Mouse (Mus musculus): ENCODE results near the gene Herc6. TPM values are rescaled to one million over a fixed set of nuclear protein-coding genes. Genes with fewer than 3 reads are reported as not detected.

Gene Herc6
- total RNA-seq, 1 experiment from 2014 or later, result 29.0 TPM

- no peak for ATAC-seq (replicated peaks in 1 of 2; ENCODE audit: insufficient read depth in 1 of 2, low FRiP score in 2 of 2, low TSS enrichment in 1 of 2, low read depth in 1 of 2, poor library complexity in 2 of 2, severe bottlenecking in 2 of 2)
Observed at GRCm38 (mm10) chr6:57701686-57702085, 120.9 kb downstream of the Herc6 start.

- peak; percentile 2 to 9; a peak in 2 of 4 replicates for ATAC-seq (replicated peaks in 1 of 2; ENCODE audit: insufficient read depth in 1 of 2, low FRiP score in 2 of 2, low TSS enrichment in 1 of 2, low read depth in 1 of 2, poor library complexity in 2 of 2, severe bottlenecking in 2 of 2)
Observed at GRCm38 (mm10) chr6:57702376-57702742, 121.6 kb downstream of the Herc6 start, which contains the start of gene Lancl2. Lancl2 (plus strand) TSS chr6:57702540.

GRCm38 (mm10) chr6:57702743-57703499 is 122.1 kb downstream of the Herc6 start:
- ATAC-seq (replicated peaks in 1 of 2; ENCODE audit: insufficient read depth in 1 of 2, low FRiP score in 2 of 2, low TSS enrichment in 1 of 2, low read depth in 1 of 2, poor library complexity in 2 of 2, severe bottlenecking in 2 of 2), result peak; percentile 97 to 98

GRCm38 (mm10) chr6:57703703-57704102 is 122.9 kb downstream of the Herc6 start:
- ATAC-seq (replicated peaks in 1 of 2; ENCODE audit: insufficient read depth in 1 of 2, low FRiP score in 2 of 2, low TSS enrichment in 1 of 2, low read depth in 1 of 2, poor library complexity in 2 of 2, severe bottlenecking in 2 of 2), result no peak

- ATAC-seq (replicated peaks in 1 of 2; ENCODE audit: insufficient read depth in 1 of 2, low FRiP score in 2 of 2, low TSS enrichment in 1 of 2, low read depth in 1 of 2, poor library complexity in 2 of 2, severe bottlenecking in 2 of 2), result peak in 1 of 2 experiments; percentile 37; a peak in 1 of 4 replicates
Observed at GRCm38 (mm10) chr6:57706721-57707120, 125.9 kb downstream of the Herc6 start.

- ATAC-seq (replicated peaks in 1 of 2; ENCODE audit: insufficient read depth in 1 of 2, low FRiP score in 2 of 2, low TSS enrichment in 1 of 2, low read depth in 1 of 2, poor library complexity in 2 of 2, severe bottlenecking in 2 of 2), result peak; percentile 84 to 87
Observed at GRCm38 (mm10) chr6:57711726-57712125, 130.9 kb downstream of the Herc6 start.

Other genes with a start within 250 kb of the Herc6 start
- gene Vmn1r17, start 217.3 kb upstream of the Herc6 start, total RNA-seq (2017), result not detected in 2 replicates
- gene Vmn1r18, start 185.2 kb upstream of the Herc6 start, total RNA-seq (2017), result not detected in 2 replicates
- not detected in 2 replicates for gene Vmn1r19, start 177.2 kb upstream of the Herc6 start, total RNA-seq (2017)
- not detected in 2 replicates for gene Vmn1r20, start 152.1 kb upstream of the Herc6 start, total RNA-seq (2017)
- gene Ppm1k, start 45.5 kb upstream of the Herc6 start, total RNA-seq (2017), result 16.2 and 19.8 TPM in 2 replicates
- gene Pyurf, start 111.1 kb downstream of the Herc6 start, total RNA-seq (2017), result 20.1 and 22.0 TPM in 2 replicates
- 37.1 and 64.0 TPM in 2 replicates for gene Lancl2, start 121.5 kb downstream of the Herc6 start, total RNA-seq (2017)
- 26.6 and 39.3 TPM in 2 replicates for gene Vopp1, start 244.2 kb downstream of the Herc6 start, total RNA-seq (2017)

Measured in hematopoietic stem cell, adult 5-6 weeks (primary cell).